Mouse (Mus musculus) adipose tissue, adult 10 weeks (tissue): ENCODE data around the gene Pom121l2. TPM values are rescaled to one million over a fixed set of nuclear protein-coding genes. Genes with fewer than 3 reads are reported as not detected.

Experiments used
- polyA plus RNA-seq: library from polyadenylated mRNA; stranded (reverse); fragments of 350-450 nt; fragmentation: Illumina TruSeq; extraction: RNeasy Lipid Tissue Mini Kit (QIAGEN cat#74804); gene quantifications from one replicate; pipeline ENCODE4 v1.2.3, GENCODE M21; 2014; ENCODE audit warnings: low read depth, low replicate concordance

The Pom121l2 gene
- 3.5 TPM for polyA plus RNA-seq

DNA sequence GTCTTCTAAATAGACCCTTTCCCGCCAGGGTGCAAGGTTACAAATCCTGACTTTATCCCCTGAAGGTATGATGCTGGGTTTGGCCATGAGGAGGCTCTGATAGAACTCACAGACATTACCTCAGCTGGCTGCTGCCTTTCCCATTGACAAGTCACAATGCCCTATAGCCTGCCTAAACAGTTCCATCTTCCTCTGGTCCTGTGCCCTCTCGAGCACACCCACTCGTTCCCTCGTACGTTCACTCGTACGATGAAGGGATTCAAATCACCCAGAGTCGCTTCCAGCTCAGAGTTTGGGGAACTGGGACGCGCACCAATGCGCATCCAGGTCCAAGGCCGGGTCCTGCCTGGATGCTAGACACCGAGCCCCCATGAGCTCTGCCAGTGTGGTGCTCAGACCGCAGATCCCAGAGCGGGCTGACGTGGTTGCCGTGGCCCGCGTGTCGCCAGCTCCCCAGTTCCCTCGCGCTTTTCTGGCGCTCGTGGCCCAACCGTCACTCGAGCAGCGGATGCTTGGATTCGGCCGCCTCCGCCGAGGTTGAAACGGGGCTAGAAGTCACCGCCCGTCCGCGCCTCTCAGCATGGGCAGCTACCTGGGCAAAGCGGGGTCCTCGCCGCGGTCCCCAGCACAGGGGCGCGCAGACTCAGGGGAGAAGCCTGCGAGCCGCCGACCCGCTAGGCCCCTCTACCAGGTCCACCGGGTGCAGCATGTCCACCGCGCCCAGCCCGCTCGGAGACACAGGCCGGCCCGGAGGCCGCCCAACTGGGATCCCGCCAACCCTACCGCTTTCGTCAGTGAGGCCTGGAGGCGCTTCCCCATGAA is at the start of gene Pom121l2:
TSS of gene Pom121l2 (plus strand) at position 214 of the 822 bp plus-strand sequence.

DNA sequence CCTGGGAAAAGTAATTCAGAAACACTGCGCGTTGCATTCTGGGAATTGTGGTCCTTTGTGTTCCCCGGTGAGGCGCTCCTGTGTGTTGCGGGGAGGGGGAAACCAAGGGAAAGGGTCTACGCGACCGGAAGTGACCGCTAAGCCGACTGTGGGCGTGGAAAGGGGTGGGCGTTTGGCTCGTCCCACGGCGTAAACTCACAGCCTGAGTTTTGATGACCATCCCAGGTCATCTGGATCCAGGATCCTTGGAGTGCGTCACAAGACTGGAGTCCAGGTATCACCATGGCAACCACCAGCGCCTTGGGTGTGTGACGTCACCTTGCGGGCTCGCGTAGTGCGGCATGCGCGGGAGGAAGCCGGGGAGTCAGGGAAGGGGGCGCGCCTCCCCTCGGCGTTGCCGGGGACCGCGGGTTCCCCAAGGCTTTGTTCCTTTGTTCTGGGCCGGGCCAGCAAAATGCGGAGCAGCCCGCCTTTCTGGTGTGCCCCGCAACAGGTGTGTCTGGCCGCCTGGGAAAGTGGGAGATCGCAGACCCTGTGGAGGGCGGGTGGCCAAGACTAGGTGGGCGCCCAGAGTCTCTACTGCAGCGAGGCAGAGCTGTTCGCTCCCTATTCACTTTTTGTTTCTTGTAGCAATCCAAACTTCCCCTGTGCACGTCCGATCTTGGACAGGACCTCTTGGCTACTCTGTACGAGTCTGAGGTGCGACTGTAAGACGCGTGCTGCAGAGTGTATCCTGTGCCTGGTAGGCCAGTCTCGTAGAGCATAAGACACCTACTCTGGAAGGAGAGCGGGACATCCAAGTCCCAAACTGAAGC is 35.9 kb upstream of the Pom121l2 start, which contains the start of gene Zfp184:
TSS of gene Zfp184 (plus strand) at position 169 of the 815 bp plus-strand sequence.

DNA sequence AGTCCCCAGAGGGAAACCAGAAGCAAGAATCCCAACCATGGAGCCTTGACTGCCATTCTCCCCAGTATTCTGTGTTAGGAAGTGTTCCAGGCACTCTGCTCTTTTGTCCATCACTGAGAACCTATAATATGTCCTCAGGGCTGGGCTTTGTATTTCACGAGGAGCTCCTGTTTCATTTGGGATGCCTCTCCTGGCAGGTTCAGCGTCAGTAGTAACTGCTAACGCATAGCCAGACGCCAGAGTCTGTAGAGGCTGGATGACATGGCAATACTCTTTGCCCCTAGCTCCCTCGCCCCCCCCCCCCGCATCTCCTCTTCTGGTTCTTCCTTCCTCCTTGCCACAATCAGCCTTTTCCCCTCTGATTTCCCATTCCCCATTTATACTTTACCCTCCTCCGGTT is 28.6 kb downstream of the Pom121l2 start, which contains the start of gene Prss16:
TSS of gene Prss16 (minus strand) at position 101 of the 400 bp plus-strand sequence.

DNA sequence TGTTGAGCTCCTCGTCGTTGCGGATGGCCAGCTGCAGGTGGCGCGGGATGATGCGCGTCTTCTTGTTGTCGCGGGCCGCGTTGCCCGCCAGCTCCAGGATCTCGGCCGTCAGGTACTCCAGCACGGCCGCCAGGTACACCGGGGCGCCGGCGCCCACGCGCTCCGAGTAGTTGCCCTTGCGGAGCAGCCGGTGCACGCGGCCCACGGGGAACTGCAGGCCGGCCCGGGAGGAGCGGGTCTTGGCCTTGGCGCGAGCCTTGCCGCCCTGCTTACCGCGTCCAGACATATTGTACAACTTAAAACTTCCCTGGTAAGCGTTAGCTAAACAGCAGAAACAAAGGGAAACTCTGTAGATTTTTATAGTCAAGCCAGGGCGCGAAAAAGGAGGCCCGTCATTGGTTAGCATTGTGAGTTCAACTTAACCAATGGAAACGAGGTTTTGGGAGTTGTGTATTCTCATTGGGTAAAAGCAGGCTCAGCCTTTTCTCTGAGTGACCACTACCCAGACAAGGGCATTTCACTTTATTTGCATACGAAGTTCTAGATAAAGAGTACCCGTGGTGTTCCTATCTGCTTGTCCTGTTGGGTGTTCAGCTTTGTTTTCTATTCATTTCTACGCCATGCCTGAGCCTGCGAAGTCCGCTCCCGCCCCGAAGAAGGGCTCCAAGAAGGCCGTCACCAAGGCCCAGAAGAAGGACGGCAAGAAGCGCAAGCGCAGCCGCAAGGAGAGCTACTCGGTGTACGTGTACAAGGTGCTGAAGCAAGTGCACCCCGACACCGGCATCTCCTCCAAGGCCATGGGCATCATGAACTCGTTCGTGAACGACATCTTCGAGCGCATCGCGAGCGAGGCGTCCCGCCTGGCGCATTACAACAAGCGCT is 54.5 kb downstream of the Pom121l2 start, which contains the start of the genes Hist1h2ah and Hist1h2bk:
TSS of gene Hist1h2ah (minus strand) at position 302 of the 882 bp plus-strand sequence.
TSS of gene Hist1h2bk (plus strand) at position 604 of the 882 bp plus-strand sequence.

Other genes starting within 250 kb of the Pom121l2 start
- 1.1 TPM for gene Hist1h4j, start 246.1 kb upstream of the Pom121l2 start, polyA plus RNA-seq
- not detected for gene Hist1h4k, start 230.7 kb upstream of the Pom121l2 start, polyA plus RNA-seq
- gene Hist1h2ak, start 227.4 kb upstream of the Pom121l2 start, polyA plus RNA-seq, result not detected
- gene Hist1h2bn, start 227.1 kb upstream of the Pom121l2 start, polyA plus RNA-seq, result not detected
- gene Hist1h1b, start 200.6 kb upstream of the Pom121l2 start, polyA plus RNA-seq, result not detected
- not detected for gene Hist1h3i, start 197.8 kb upstream of the Pom121l2 start, polyA plus RNA-seq
- not detected for gene Hist1h2an, start 194.0 kb upstream of the Pom121l2 start, polyA plus RNA-seq
- 1.7 TPM for gene Hist1h2bp, start 193.7 kb upstream of the Pom121l2 start, polyA plus RNA-seq
- 1.0 TPM for gene Hist1h2bq, start 171.0 kb upstream of the Pom121l2 start, polyA plus RNA-seq
- not detected for gene Hist1h2ao, start 170.7 kb upstream of the Pom121l2 start, polyA plus RNA-seq
- not detected for gene Hist1h4m, start 169.4 kb upstream of the Pom121l2 start, polyA plus RNA-seq
- 2.9 TPM for gene Hist1h4n, start 149.0 kb upstream of the Pom121l2 start, polyA plus RNA-seq
- not detected for gene Hist1h2ap, start 147.7 kb upstream of the Pom121l2 start, polyA plus RNA-seq
- gene Hist1h2br, start 147.5 kb upstream of the Pom121l2 start, polyA plus RNA-seq, result 0.46 TPM
- 3.0 TPM for gene Zfp184, start 36.1 kb upstream of the Pom121l2 start, polyA plus RNA-seq
- gene Prss16, start 28.5 kb downstream of the Pom121l2 start, polyA plus RNA-seq, result not detected
- not detected for gene Hist1h2ah, start 54.4 kb downstream of the Pom121l2 start, polyA plus RNA-seq
- gene Hist1h2bk, start 54.7 kb downstream of the Pom121l2 start, polyA plus RNA-seq, result not detected
- gene Hist1h4i, start 60.2 kb downstream of the Pom121l2 start, polyA plus RNA-seq, result 6.8 TPM
- not detected for gene Hist1h2ag, start 61.8 kb downstream of the Pom121l2 start, polyA plus RNA-seq
- not detected for gene Hist1h2bj, start 62.0 kb downstream of the Pom121l2 start, polyA plus RNA-seq
- not detected for gene Vmn1r188, start 103.2 kb downstream of the Pom121l2 start, polyA plus RNA-seq
- not detected for gene Vmn1r189, start 124.6 kb downstream of the Pom121l2 start, polyA plus RNA-seq
- not detected for gene Vmn1r191, start 202.8 kb downstream of the Pom121l2 start, polyA plus RNA-seq
- gene Vmn1r192, start 209.9 kb downstream of the Pom121l2 start, polyA plus RNA-seq, result not detected
- not detected for gene Vmn1r193, start 242.0 kb downstream of the Pom121l2 start, polyA plus RNA-seq